Mouse (Mus musculus) CD4-positive, CD25-positive, alpha-beta regulatory T cell, adult 2 months (primary cell): ENCODE measurements around the gene Itpkc.

Experiments
- DNase-seq: peaks from one replicate; pipeline ENCODE4 v3.0.0-alpha.2; 2012; ENCODE audit warnings: low read depth, low spot score

Gene Itpkc

DNA sequence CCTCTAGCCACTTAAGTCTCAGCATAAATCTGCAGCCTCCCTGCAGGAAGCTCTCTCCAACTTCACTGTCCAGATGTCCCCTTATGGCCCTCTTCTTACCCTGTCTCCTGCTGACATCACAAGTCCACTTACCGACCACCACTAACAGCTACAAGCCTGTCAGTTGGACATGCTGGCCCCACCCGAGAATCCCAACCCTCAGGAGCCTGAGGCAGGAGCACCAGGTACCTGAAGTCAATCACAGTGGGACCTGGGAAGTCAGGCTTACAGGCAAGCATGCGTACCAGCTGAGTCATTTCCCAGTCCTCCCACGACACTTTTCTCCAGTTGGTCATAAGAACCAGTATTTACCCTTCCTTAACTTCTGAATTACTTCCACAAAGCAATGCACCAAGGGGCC, 34.7 kb downstream of the Itpkc start:
- no peak for DNase-seq

DNA sequence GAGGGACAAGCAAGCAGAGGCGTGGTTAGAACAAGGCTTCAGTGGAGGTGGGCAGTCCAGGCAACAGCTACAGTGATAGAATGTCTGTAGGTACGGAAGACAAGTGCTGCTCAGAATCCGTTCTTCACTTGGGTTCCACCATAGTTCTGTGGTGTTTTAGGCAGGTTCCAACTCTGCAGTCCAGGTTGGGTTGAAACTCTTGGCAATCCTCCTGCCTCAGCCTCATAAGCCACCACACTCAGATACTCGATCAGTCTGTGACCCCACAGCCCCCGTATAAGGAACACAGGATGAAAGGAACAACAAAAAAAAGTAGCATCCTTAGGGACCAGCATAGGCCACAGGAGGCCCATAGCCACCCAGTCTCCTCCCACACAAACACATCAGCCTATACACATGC, 36.0 kb downstream of the Itpkc start:
- no peak for DNase-seq

DNA sequence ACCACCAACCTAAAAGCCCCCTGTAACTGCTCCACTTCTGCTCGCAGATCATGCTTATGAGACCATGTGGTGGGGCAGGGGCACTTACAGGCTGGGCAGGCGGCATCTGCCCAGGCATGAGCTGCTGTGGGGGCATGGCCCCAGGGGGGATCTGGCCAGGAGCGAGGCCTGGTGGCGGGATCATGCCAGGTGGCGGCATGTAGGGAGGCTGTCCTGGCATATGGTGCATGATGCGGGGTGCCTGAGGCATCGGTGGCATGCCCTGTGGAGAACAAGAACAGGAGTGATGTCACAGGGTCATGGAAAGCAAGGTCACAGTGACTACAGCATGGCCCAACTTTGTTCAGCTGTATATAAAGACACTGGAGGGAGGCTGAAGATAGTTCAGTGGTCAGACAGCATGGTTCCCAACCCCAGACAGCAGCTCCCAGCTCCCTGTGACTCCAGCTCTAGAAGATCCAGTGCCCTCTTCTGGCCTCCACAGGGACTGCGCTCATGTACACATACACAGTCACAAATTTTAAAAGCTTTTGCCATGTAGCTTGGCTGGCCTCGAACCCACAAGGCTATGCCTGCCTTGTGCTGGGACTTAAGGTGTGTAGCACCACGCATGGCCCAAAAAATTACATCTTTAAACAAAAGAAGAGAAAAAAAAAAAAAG, 39.1 kb downstream of the Itpkc start:
- peak; percentile 31 for DNase-seq

DNA sequence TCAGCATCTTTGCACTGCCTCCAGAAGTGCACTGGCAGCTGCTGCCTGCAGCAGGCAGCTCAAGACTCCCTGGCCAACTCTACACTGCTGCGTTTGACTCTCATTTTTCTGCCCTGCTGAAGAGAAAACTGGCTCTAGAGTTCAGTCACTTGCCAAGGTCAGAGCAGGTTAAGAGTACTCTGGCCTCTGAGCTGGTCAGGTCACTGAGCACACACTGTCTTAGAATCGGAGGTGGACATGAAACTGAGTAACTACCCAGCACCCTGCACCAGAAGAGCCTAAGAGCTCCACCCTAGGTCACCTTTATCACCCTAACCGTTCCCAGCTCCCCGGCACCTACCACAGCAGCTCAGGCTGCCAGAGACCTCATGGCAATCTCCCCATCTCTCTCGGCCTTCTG, 42.5 kb downstream of the Itpkc start:
- DNase-seq: no peak

DNA sequence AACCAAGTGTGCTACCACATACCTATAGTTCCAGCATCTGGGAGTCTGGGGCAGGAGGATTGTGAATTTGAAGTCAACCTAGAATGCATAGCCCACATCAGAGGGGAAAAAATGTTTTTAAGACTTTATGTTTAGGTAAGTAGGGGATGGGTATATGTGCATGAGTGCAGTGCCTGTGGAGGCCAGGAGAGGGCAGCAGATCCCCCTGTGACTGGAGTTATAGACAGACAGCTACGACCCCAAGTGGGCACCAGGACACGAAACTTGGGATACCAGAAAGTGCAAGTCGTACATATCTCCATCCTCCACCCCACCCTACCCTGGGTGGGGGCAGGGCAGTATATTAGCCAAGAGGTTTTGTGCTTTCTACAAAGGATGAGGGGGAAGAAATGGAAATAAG, 43.5 kb downstream of the Itpkc start:
- DNase-seq: peak; percentile 76

DNA sequence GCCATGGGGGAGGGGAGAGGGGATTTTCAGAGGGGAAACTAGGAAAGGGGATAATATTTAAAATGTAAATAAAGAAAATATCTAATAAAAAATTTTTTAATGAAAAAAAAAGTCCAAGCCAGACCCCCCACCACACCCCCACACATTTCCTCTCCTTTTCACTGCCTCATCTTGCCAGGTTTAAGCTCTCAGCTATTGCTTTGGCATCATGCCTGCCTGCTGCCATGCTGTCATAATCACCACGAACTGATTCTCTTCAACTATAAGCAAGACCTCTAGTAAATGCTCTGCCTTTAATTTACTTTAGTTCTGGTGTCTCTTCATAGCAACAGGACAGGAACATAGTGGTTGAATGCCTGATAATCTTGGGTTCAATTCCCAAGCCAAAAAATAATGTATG, 46.0 kb downstream of the Itpkc start:
- no peak for DNase-seq

DNA sequence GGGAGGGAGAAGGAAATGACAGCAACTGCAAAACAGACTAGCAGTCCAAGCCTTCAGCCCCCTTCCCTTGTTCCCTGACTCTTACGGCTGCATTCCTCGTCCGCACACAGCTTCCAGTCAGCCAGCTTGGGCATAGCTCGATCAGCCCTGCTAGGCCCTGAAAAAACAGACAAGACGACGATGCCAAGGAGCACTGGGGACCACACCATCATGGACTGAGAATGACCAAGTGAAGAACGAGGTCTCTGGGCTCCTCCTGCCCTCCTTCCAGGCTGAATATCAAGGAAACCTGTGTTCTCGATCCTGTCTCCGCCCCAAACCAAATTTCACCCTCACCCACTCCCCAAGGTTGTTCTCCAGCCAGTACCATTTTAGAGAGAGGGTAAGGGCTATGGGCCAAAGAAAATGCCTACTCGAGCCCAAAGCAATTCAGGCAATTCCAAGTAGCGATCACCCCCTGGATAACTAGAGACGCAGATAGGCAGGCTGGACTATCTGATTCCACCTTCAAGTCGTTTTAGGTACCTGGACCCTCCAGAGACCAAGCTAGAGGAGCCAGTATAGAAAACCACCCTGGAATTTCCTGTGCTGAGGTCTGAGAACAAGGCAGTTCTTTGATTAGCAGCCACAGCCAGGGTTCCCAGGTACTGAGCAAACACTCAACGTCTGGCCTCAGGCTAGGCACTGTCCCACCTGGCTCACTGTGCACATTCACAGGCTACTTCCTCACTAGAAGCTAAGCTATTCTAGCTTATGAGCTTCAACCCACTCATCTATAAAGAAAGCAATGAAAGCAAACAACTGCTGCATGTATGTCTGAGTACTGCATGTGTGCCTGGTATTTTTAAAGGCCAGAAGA, 47.4 kb downstream of the Itpkc start, which contains the start of the genes Gm21983 and Mia:
Gene Gm21983, minus strand, starts transcription at position 250 of the 859 bp plus-strand sequence.
Gene Mia, minus strand, starts transcription at position 321 of the 859 bp plus-strand sequence.
- no peak for DNase-seq

DNA sequence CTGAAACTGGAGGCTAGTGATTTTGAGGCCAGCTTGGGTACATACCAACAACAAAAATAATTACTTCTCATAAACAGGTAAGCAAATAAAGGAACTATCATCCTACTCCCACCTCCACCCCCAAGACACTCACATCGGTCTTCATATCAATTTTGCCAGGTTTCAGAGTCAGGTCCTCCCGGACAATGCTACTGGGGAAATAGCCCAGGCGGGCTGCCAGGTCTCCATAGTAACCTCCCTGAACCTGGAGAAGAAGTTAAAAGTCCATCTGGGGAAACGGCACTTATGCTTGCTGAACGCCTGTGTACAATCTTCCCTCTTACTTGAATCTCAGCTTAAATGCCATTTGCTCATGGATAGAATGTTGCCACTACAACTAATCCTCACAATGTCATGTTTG, 48.4 kb downstream of the Itpkc start:
- no peak for DNase-seq

DNA sequence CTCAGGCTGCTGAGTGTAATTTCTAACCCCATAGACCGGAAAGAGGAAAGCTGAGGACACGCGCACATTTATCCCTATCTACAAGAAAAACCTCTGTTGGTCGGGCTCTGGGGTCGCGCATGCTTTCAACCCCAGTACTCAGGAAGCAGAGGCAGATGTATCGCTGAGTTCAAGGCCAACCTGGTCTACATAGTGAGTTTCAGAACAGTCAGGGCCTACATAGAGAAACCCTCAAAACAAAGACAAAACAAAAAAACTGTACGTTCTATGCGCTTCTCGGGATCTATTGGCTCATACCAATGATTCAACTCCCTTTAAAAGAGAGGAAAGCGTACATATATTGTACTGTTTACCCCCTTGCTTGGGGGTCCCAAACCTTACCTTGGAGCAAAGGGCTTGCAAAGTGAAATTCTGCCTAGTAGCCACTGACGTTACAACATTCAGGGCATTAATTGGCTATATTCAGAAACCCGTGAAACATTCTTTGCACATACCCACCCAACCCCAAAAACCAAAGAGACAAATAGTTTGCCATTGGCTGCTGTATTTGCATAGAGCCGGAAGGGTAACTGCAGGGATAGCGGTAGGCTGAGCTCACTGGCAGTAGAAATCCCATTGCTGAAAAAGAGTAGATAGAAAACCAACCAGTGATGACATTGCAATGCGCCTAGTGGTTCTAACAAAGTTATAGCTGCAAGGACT, 49.1 kb downstream of the Itpkc start:
- DNase-seq: peak; percentile 23

DNA sequence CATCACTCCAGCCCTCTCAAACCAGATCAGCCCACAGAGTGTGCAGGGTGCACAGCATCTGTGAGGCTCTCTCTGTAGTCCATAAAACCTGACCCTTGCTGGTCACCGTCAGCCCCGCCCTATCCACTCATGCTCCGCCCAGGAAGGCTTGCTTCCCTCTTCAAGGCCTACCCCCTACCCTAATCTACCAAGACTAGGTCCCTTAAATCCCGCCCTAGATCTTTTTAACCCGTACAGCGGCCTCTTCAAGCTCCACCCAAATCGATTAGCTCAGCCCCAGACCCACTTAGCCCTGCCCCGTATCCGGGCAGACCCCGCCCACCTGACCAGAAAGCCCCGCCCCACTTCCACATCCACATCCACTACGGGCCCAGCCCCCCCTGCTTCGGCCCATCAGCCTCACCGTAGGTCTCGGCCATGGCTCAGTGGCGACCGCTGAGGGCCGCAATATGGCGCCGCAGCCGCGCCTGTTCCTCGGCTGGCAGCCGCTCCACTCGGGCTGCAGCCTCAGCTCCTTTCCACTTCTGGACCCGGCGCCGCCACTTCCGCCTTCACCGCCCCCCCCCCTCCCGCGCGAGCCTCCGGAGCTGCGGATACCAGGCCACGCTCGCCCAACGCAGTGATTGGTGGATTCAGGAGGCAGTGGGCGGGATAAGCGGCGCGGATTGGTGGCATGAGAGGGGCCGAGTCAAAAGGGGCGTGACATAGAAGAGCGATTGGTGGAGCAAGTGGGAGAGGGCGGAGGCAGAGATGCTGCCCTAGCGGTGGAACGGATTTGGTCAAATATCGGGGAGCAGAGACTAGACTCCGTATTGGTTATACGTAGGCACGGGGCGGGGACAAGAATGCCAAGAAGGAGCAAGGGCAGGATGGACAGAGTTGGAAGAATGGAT, 49.9 kb downstream of the Itpkc start, which contains the start of gene Rab4b:
Gene Rab4b, minus strand, starts transcription at position 573 of the 893 bp plus-strand sequence.
- DNase-seq: peak; percentile 100

DNA sequence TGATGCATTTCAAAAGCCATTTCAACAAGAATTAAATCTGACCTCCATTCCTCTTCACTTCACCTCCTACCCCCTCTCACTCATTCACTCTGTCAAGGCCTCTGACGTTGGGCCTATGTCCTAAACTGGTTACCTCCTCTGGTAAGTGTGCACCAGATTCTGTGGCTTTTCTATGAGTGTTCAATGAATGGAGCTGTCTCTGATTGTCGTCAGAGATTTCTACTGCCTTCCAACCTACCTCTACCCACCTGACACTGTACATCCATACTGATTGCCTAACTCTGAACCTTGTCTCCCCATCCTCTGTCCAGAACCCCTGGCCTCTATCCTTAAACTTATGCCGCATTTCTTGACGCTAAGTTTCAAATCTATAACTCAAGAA, 50.5 kb downstream of the Itpkc start:
- DNase-seq: no peak

DNA sequence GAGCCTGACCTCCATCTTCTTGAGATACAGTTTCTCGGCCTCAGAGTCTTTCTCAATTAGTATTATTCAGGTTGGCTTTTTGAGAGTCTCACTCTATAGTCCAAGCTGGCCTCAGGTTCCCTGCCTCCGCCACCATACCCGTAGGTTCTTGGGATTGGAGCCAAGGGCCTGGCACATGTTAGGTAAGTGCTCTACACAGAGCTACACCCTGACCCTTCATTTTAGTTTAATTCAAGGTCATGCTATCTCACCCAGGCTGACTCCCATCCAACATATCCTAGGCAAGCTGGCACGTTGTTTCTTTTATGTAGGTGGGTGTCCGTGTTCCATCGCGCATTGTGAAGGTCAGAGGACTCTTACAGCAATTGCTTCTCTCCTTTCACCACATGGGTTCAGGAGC, 53.6 kb downstream of the Itpkc start:
- no peak for DNase-seq

DNA sequence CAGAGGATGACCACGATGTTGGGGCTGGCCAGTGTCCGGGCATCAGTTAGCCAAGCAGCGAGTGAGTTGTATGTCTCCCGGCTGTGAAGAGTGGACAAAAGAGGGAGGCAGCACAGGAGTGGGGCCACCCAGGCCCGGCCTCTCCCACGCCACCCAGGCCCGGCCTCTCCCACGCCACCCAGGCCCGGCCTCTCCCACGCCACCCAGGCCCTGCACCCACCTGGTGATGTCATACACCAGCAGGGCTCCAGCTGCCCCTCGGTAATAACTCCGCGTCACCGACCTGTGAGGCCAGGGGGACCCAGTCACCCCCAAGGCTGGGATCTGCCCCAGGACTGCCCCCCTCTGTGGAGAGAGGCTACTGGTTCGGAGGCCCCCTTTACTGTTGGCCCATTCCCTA, 54.0 kb downstream of the Itpkc start:
- DNase-seq: no peak

DNA sequence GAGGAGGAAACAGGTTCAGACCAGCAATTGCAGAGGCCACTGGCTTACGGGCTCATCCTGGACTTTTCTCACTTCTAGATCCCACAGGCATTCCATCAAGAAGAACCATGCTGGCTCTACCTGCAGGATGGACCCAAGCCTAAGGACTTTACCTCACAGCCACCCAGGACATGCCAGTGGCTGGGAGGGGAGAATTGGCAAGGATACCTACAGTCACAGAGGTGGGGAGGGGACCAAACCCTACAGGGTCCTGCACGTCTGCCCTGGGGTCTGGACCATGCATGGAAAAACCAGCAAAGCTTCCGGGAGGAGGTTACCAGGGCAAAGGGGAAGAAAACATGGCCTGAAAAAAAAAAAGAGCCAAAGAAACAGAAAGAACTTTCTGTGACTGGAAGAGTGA, 57.5 kb downstream of the Itpkc start:
- no peak for DNase-seq

DNA sequence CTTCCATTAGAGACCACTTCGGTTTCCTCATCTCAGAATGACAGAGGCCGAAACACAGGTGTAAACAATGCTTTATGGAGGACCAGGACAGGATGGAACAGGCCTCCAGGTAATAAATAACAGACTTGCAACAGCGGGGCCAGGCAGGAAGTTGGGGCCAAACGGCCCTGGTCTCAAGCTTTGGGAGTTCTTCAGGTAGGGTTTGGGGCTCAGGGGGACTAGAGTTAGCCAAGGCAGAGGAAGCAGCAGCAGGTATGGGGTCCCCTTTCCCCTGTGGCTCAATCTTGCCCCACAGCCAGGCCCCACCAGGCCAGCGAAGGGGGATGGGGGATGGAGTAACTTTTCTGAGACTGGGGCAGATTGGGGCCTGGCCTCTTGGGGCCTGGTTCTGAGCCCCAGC, 60.1 kb downstream of the Itpkc start:
- no peak for DNase-seq

DNA sequence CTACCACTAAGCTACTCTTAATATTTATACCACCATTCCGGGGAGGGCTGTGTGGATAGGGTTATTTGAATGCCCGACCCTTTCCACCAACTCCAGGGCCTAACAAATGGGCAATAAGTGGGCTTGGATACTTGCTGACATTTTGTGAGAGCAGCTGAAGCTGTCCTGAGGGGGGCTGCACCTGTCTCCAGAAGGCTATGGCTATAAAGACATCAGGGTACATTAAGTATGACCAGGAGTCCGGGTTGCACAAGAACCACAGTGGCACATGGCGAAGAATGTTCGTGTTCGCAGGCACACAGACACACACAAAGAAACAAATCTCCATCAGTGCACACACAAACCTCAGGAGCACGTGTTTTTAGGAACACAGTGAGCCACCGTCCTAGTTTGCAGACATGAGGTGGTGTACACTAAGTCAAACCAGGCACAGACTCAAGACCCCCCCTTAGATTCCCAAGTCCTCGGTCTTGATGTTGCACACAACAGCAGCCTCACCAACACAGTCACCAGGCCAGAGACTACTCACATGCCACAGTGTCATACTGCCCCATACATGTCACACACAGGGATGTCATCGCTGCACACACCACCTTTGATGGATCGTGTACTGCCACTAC, 60.9 kb downstream of the Itpkc start:
- peak; percentile 27 for DNase-seq

DNA sequence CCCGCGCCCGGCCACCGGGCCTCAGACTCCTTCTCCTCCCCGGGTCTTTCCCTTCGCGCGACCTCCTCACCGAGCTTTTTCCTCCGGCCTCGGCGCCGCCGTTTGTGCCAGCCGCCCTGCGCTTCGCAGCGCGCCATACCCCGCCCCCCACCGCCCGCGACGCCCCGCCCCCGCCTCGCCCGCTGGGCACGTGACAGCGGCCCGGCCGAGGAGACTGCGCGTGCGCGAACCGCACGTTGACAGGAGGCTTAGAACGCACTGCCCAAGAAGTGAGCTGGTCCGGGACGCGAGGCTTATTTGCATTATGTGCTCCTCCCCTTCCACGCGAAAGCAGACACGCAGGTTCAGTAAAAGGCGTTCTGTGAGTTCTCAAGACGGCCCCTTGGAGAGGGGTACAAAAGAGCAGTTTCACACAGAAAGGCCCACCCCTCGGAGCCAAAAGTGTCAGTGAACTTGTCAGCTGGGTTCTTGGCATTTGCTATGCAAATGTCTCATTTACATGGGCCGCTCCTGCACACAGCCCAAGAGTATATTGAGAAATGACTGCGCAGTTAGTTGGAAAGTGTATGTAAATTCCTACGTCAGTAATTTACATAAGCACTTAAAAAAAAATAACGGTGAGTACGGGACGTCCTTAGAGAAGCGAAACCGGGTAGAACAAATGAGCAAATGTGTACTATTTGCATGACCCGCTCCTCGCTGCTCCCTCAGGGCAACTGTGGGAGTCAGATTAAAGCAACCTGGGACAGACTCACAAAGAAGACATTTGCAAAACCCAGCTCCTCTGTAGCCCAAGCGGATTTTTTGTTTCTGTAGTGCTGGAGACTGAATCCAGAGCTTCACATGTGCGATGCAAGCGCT, 61.6 kb downstream of the Itpkc start, which contains the start of gene Egln2:
Gene Egln2, minus strand, starts transcription at position 189 of the 861 bp plus-strand sequence.
- peak; percentile 98 for DNase-seq

DNA sequence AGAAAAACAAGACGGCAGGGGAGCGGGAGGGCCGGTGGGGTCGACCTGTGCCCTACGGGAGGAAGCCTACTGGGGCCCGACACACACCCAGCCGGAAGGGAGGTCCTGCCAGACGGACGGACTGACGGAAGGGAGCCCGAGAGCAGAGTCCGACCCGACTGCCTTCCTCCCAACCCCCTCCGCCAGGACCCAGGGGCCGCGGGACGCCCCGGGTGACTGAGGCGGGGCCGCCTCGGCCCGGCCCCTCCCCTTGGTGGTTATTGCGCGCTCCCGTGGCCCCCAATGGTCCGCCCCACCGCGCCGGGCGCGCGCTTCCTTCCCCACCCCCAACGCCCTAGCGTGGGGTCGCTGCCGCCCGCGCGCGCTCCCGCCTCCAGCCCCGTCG, 62.2 kb downstream of the Itpkc start:
- DNase-seq: peak; percentile 89

DNA sequence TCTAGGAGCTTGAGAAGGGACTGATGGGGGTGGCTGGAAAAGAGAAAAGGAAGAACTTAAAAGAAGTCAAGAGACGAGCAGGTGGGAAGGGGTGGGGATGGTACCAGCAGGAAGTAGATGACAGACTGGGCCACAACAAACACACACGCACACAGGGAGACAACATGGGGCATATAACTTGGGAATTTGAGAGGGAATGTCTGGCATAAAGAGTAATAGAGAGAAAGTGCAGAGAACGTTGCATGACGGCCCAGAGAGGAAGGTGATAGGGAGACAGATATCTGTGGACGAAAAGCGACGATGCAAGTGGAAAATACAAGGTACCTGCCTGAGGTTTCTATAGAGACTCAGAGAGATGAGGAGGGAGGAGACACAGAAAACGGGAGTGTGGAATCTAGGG, 62.8 kb downstream of the Itpkc start:
- peak; percentile 39 for DNase-seq
